Comparison of ENCODE assay signal across 20 mouse cellular contexts in genomic region chr2:168707766-168708165, GRCm38 (mm10). TPM values are rescaled to one million over a fixed set of nuclear protein-coding genes. Genes with fewer than 3 reads are reported as not detected.
DNase-seq lines count a peak whose midpoint lies in the region; ATAC-seq lines count a peak whose summit lies in the region.
"Had no signal": no experiment of that assay in that cellular context is flagged by ENCODE, and none has a peak within 500 bp of the region (broad histone marks: within the 10 kb centered on the region; RNA-seq: fewer than 3 reads in every experiment).

No protein-coding gene starts in this region.

- H3K4me3 ChIP-seq in hindbrain, embryonic 10.5 days = no peak overlapping the region
- no peak overlapping the region for H3K4me3 ChIP-seq in hindbrain, embryonic 13.5 days
- no peak overlapping the region for H3K4me3 ChIP-seq in liver, embryonic 13.5 days (replicated peaks)
- H3K4me3 ChIP-seq: embryonic facial prominence, embryonic 10.5 days; heart, embryonic 13.5 days; hindbrain, embryonic 15.5 days had no signal

- no peak overlapping the region for H3K9ac ChIP-seq in hindbrain, embryonic 13.5 days
- no peak overlapping the region for H3K9ac ChIP-seq in liver, embryonic 13.5 days
- H3K9ac ChIP-seq: heart, embryonic 13.5 days; hindbrain, embryonic 15.5 days had no signal

- H3K4me2 ChIP-seq in hindbrain, embryonic 13.5 days = no peak overlapping the region
- no peak overlapping the region for H3K4me2 ChIP-seq in liver, embryonic 13.5 days
- H3K4me2 ChIP-seq: heart, embryonic 13.5 days; hindbrain, embryonic 15.5 days had no signal

- ATAC-seq in hindbrain, embryonic 13.5 days (ENCODE audit: low FRiP score) = no peak
- ATAC-seq in liver, embryonic 13.5 days (ENCODE audit: low read depth) = 0 out of 2 replicates have a peak, but pooled peaks have one; percentile 39
- ATAC-seq: forebrain, embryonic 14.5 days; inflammation-experienced regulatory T-cells, adult 6 months; Patski had no signal

- H3K9me3 ChIP-seq in hindbrain, embryonic 10.5 days = no peaks in the 10 kb centered on the region
- H3K9me3 ChIP-seq in hindbrain, embryonic 13.5 days = no peaks in the 10 kb centered on the region
- no peaks in the 10 kb centered on the region for H3K9me3 ChIP-seq in liver, embryonic 13.5 days (replicated peaks)
- H3K9me3 ChIP-seq: embryonic facial prominence, embryonic 10.5 days; heart, embryonic 13.5 days; hindbrain, embryonic 15.5 days had no signal

- peaks cover 30% of the 10 kb centered on the region for H3K36me3 ChIP-seq in hindbrain, embryonic 10.5 days
- peaks cover 74% of the 10 kb centered on the region for H3K36me3 ChIP-seq in hindbrain, embryonic 13.5 days
- H3K36me3 ChIP-seq in liver, embryonic 13.5 days = no peaks in the 10 kb centered on the region

- H3K27ac ChIP-seq in hindbrain, embryonic 10.5 days = no peak overlapping the region
- H3K27ac ChIP-seq in hindbrain, embryonic 13.5 days = no peak overlapping the region
- no peak overlapping the region for H3K27ac ChIP-seq in liver, embryonic 13.5 days
- H3K27ac ChIP-seq: embryonic facial prominence, embryonic 10.5 days; heart, embryonic 13.5 days; hindbrain, embryonic 15.5 days had no signal

- peak; percentile 25 for DNase-seq in hindbrain, embryonic 10.5 days (ENCODE audit: low spot score)
- DNase-seq in liver, embryonic 13.5 days = no peak
- DNase-seq in liver = no peak
- DNase-seq in ES-CJ7 (ENCODE audit: low read depth, low spot score) = peak; percentile 82
- no peak for DNase-seq in Muller cell, postnatal 12 days (ENCODE audit: inconsistent ontology term)
- no peak for DNase-seq in left cerebral cortex, adult 11 months (ENCODE audit: low spot score)
- DNase-seq: adrenal gland, adult 8-10 months; adrenal gland, postnatal 36 days; cerebellum, adult 2 months; cerebellum, postnatal 10 days; gastrocnemius, postnatal 36 days; heart, adult 11 months; heart, postnatal 4 days had no signal

- no peaks in the 10 kb centered on the region for H3K27me3 ChIP-seq in hindbrain, embryonic 10.5 days (ENCODE audit: insufficient read depth, poor library complexity, severe bottlenecking)
- no peaks in the 10 kb centered on the region for H3K27me3 ChIP-seq in hindbrain, embryonic 13.5 days
- H3K27me3 ChIP-seq in liver, embryonic 13.5 days = no peaks in the 10 kb centered on the region
- H3K27me3 ChIP-seq: heart, embryonic 13.5 days; hindbrain, embryonic 15.5 days; Patski had no signal

- 43% methylated on average over 9 of the region's 9 CpGs for WGBS in hindbrain, embryonic 10.5 days
- WGBS in hindbrain, embryonic 13.5 days = 53% methylated on average over 9 of the region's 9 CpGs
- WGBS in liver, embryonic 13.5 days (ENCODE audit: insufficient replicate concordance) = 26% methylated on average over 9 of the region's 9 CpGs

- H3K4me1 ChIP-seq in hindbrain, embryonic 10.5 days (replicated peaks) = peaks cover 9% of the 10 kb centered on the region; the same call in 1 of the 2 replicates
- peaks cover 9% of the 10 kb centered on the region; the same call in 1 of the 2 replicates for H3K4me1 ChIP-seq in hindbrain, embryonic 13.5 days (replicated peaks)
- 0 out of 2 replicates have a peak, but pooled peaks cover 7% of the 10 kb centered on the region for H3K4me1 ChIP-seq in liver, embryonic 13.5 days (replicated peaks)

RNA-seq across cellular contexts. Expression of gene Atp9a, which starts 34.4 kb away (rescaled TPM):
- polyA plus RNA-seq in hindbrain, embryonic 10.5 days (2016; fragmentation: Nextera tagmentation; extraction: Ambion mirVana) = 14.6 and 20.1 TPM in 2 replicates
- polyA plus RNA-seq in hindbrain, embryonic 13.5 days (2015; fragmentation: Nextera tagmentation; extraction: Ambion mirVana) = 60.4 and 65.2 TPM in 2 replicates
- polyA plus RNA-seq in liver, embryonic 13.5 days (2015; fragmentation: Nextera tagmentation; extraction: Ambion mirVana) = 1.8 and 2.1 TPM in 2 replicates

RNA-seq across cellular contexts. Expression of gene Sall4, which starts 60.0 kb away (rescaled TPM):
- 19.0 and 44.4 TPM in 2 replicates for polyA plus RNA-seq in hindbrain, embryonic 10.5 days (2016; fragmentation: Nextera tagmentation; extraction: Ambion mirVana)
- polyA plus RNA-seq in hindbrain, embryonic 13.5 days (2015; fragmentation: Nextera tagmentation; extraction: Ambion mirVana) = 0.91 and 1.1 TPM in 2 replicates
- polyA plus RNA-seq in liver, embryonic 13.5 days (2015; fragmentation: Nextera tagmentation; extraction: Ambion mirVana) = 5.4 and 7.3 TPM in 2 replicates
- polyA plus RNA-seq: Patski had no signal

Comparison
In these comparisons a context has a peak if more than half of its experiments do, and no peak if none do; other contexts are left out.
1. DNase-seq: peak in hindbrain, embryonic 10.5 days (single experiment) and ES-CJ7 (single experiment); none in liver, embryonic 13.5 days (single experiment), liver (single experiment), Muller cell, postnatal 12 days (single experiment) and left cerebral cortex, adult 11 months (single experiment).